Mouse (Mus musculus): ENCODE data around the gene Gba2. TPM values are rescaled to one million over a fixed set of nuclear protein-coding genes. Genes with fewer than 3 reads are reported as not detected.
"Not testable (repeated sequence)": the region's sequence is repeated elsewhere in the genome, so short reads cannot be mapped to it uniquely, and the experiment has no call there.

The Gba2 gene
- polyA plus RNA-seq, 1 experiment = 91.6 TPM

DNA sequence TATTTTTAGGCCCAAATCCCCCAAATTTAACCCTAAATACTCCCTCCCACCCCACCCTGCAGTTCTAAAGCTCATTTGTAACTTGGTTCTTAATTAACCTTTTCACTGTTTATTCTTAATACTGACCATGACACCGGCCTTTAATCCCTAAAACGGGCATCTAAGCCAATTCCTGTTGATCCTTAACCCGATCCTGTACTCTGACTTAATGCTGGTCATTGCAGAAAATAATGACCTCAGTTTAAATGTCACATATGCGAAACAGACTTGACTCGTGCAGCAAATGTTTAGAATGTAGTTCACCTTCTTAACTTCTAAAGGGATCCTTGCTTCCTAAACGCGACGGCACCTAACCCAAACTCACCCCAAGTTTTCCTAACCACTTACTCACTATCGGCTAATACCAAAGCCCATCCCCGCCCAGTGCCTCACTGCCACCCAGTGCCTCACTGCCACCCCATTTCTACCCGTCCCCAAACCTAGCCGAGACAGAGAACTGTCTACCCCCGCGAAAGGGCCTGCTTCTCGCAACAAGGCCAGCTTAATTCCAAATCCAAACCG lies 17.2 kb downstream of the Gba2 start:
- no peak for DNase-seq (ENCODE audit: low read depth)
- no peak for TF ChIP-seq POLR2A (IDR thresholded peaks at IDR 0.05; ENCODE audit: borderline replicate concordance, extremely low read depth, insufficient read depth, insufficient read length, poor library complexity, severe bottlenecking)

DNA sequence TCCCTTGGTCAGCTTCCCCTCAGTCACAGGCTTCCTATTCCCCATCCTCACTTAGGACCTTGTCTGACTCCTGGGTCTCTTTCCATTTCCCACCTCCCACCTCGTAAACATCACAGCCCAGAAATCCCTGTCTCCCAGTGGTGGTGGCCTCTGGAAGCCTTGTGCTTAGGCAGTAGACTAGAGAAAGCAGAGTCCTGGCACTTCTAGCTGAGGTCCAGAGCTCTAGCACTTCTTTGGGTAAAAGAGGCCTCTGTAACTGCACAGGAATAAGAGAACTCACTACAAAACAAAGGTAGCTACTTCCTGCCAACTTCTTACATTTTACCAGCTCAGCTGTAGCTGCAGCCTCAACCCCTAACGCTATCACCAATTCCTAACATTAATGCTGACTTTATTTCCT lies 17.7 kb downstream of the Gba2 start:
- no peak for DNase-seq (ENCODE audit: low read depth)
- TF ChIP-seq CTCF (IDR thresholded peaks at IDR 0.05; ENCODE audit: borderline replicate concordance, extremely low read depth, insufficient read depth, insufficient read length) (no peak), POLR2A (IDR thresholded peaks at IDR 0.05; ENCODE audit: borderline replicate concordance, extremely low read depth, insufficient read depth, insufficient read length, poor library complexity, severe bottlenecking) (no peak)

DNA sequence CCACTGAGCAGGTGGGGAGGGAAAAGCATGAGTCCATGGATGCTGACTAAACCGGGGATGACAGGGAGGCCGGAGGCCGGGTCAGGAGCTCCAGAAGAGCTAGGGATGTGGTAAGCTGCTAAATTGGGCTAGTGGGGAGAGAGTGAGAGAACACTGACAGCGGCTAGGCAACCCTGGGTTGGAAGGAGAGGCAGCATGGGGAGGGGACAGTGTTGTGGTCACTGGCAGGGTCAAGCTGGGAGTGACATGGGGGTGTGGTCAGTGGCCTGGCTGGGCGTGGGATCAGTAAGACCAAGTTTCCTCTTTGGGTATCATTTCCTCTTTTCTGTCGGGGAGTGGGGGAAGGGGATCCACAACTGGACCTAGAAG lies 18.4 kb downstream of the Gba2 start:
- no peak for TF ChIP-seq CTCF (IDR thresholded peaks at IDR 0.05; ENCODE audit: borderline replicate concordance, extremely low read depth, insufficient read depth, insufficient read length)
- no peak for TF ChIP-seq POLR2A (IDR thresholded peaks at IDR 0.05; ENCODE audit: borderline replicate concordance, extremely low read depth, insufficient read depth, insufficient read length, poor library complexity, severe bottlenecking)
- DNase-seq (ENCODE audit: low read depth) = no peak

GRCm38 (mm10) chr4:43559519-43560242 lies 19.0 kb downstream of the Gba2 start:
- no peak for DNase-seq (ENCODE audit: low read depth)
- TF ChIP-seq CTCF (IDR thresholded peaks at IDR 0.05; ENCODE audit: borderline replicate concordance, extremely low read depth, insufficient read depth, insufficient read length) = no peak
- no peak for TF ChIP-seq POLR2A (IDR thresholded peaks at IDR 0.05; ENCODE audit: borderline replicate concordance, extremely low read depth, insufficient read depth, insufficient read length, poor library complexity, severe bottlenecking)

GRCm38 (mm10) chr4:43558631-43559356 lies 19.9 kb downstream of the Gba2 start:
- TF ChIP-seq POLR2A (IDR thresholded peaks at IDR 0.05; ENCODE audit: borderline replicate concordance, extremely low read depth, insufficient read depth, insufficient read length, poor library complexity, severe bottlenecking) (no peak), CTCF (IDR thresholded peaks at IDR 0.05; ENCODE audit: borderline replicate concordance, extremely low read depth, insufficient read depth, insufficient read length) (no peak)
- peak; percentile 15 for DNase-seq (ENCODE audit: low read depth)

DNA sequence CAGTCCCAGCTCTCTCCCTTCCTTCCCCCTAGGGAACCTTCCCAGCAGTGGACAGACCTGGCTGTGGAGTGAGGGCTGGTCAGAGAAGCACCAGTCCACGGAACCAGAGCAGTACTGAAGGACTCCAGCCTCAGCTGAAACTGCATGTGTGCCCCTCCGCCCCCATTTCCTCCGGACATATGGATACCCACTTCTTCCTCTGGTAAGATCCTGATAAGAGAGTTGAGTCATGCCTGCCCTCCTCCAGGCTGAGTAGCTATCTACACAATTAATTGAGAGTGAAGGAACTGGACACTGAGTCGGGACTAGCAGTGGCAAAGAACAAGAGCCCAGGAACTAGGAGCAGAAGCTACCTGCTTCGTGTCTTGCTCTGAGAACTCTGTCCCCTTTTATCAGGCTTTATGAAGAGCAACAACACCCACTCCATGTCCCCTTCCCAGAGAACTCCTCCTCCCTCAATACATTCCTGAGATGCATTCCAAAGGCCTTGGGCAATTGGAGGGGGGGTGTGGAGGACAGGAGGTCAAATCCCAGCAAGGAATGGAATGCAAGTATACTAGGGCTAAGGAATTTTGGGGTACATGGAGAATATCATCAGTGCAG lies 20.5 kb downstream of the Gba2 start:
- no peak for TF ChIP-seq CTCF (IDR thresholded peaks at IDR 0.05; ENCODE audit: borderline replicate concordance, extremely low read depth, insufficient read depth, insufficient read length)
- no peak for TF ChIP-seq POLR2A (IDR thresholded peaks at IDR 0.05; ENCODE audit: borderline replicate concordance, extremely low read depth, insufficient read depth, insufficient read length, poor library complexity, severe bottlenecking)
- no peak for DNase-seq (ENCODE audit: low read depth)

DNA sequence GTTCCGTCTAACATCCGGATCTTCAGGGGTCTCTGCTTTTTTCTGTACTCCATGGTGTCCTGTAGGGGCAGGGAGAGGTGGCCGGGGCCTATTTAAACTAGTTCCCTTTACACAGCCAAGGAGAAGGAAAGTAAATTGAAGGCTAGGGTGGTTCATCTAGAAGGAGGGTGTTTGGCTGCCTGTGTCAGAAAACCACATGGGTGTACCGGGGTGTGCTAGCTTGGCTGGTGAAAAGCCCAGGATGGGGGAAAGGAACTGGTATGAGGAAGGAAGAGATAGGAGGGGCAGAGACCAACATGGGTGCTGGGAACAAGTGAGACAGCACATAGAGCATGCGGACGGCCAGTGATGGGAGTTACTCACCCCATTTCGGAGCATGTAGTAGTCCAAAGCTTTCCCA lies 22.7 kb downstream of the Gba2 start:
- no peak for TF ChIP-seq POLR2A (IDR thresholded peaks at IDR 0.05; ENCODE audit: borderline replicate concordance, extremely low read depth, insufficient read depth, insufficient read length, poor library complexity, severe bottlenecking)

GRCm38 (mm10) chr4:43553891-43554290 lies 24.8 kb downstream of the Gba2 start:
- TF ChIP-seq CTCF (IDR thresholded peaks at IDR 0.05; ENCODE audit: borderline replicate concordance, extremely low read depth, insufficient read depth, insufficient read length) = no peak
- no peak for TF ChIP-seq POLR2A (IDR thresholded peaks at IDR 0.05; ENCODE audit: borderline replicate concordance, extremely low read depth, insufficient read depth, insufficient read length, poor library complexity, severe bottlenecking)
- no peak for DNase-seq (ENCODE audit: low read depth)

More for the DNA sequence above, 22.7 kb downstream of the Gba2 start:
- DNase-seq (ENCODE audit: low read depth) = no peak

DNA sequence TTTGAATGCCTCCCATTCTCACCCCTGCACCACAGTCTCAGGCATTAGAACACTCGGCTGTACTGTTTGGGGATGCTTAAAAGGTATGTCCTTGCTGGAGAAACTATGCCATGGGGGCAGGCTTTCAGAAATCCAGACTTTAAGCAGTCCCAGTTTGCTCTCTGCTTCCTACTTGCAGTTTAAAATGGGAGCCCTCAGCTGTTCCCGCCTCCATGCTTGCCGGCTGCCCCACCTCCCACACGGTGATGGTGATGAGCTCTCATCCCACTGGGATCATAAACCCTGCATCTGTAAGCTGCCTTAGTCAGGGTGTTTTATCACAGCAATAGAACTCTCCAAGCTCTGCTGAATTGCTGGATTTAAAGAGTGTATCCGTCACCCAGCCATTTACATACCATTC lies 26.2 kb downstream of the Gba2 start:
- no peak for TF ChIP-seq CTCF (IDR thresholded peaks at IDR 0.05; ENCODE audit: borderline replicate concordance, extremely low read depth, insufficient read depth, insufficient read length)
- no peak for TF ChIP-seq POLR2A (IDR thresholded peaks at IDR 0.05; ENCODE audit: borderline replicate concordance, extremely low read depth, insufficient read depth, insufficient read length, poor library complexity, severe bottlenecking)
- no peak for DNase-seq (ENCODE audit: low read depth)

DNA sequence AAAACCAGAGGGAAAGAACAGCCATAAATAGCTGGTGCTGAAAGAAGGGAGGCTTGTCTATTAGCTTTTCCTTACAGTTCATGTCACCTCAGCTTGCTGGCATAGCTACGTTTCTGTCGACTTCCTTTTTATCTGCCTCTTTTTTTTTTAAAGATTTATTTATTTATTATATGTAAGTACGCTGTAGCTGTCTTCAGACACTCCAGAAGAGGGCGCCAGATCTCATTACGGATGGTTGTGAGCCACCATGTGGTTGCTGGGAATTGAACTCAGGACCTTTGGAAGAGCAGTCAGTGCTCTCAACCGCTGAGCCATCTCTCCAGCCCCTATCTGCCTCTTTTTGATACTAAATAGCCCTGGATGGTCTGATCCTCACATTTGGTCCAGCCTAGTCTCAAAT lies 26.8 kb downstream of the Gba2 start:
- DNase-seq (ENCODE audit: low read depth) = not testable (repeated sequence)

- TF ChIP-seq POLR2A (IDR thresholded peaks at IDR 0.05; ENCODE audit: borderline replicate concordance, extremely low read depth, insufficient read depth, insufficient read length, poor library complexity, severe bottlenecking) (no peak), CTCF (IDR thresholded peaks at IDR 0.05; ENCODE audit: borderline replicate concordance, extremely low read depth, insufficient read depth, insufficient read length) (no peak)
- no peak for DNase-seq (ENCODE audit: low read depth)
These were observed 29.6 kb downstream of the Gba2 start for GRCm38 (mm10) chr4:43549055-43549454.

GRCm38 (mm10) chr4:43547160-43547559 lies 31.5 kb downstream of the Gba2 start:
- DNase-seq (ENCODE audit: low read depth) = no peak
- TF ChIP-seq POLR2A (IDR thresholded peaks at IDR 0.05; ENCODE audit: borderline replicate concordance, extremely low read depth, insufficient read depth, insufficient read length, poor library complexity, severe bottlenecking) (no peak), CTCF (IDR thresholded peaks at IDR 0.05; ENCODE audit: borderline replicate concordance, extremely low read depth, insufficient read depth, insufficient read length) (no peak)

Measured in brain, embryonic 14.5 days (tissue).